Mouse (Mus musculus) embryonic facial prominence, embryonic 11.5 days (tissue): ENCODE results near the gene Scd3. TPM values are rescaled to one million over a fixed set of nuclear protein-coding genes. Genes with fewer than 3 reads are reported as not detected.
"Not testable (repeated sequence)": the region's sequence is repeated elsewhere in the genome, so short reads cannot be mapped to it uniquely, and the experiment has no call there.

Experiments
- ATAC-seq: fragments of 200-750 bp; cut with Nextera tagmentation; replicated peaks from 2 replicates; pipeline ENCODE4 v1.8.0; 2017; ENCODE audit warnings: low read depth; ENCODE audit not compliant: insufficient number of reproducible peaks, low FRiP score, low TSS enrichment
- DNase-seq: peaks from one replicate; pipeline ENCODE4 v3.0.0-alpha.2; 2015; ENCODE audit warnings: low spot score
- H3K27ac ChIP-seq: fragments of 300-500 bp; sonication (generic); replicated peaks from 2 replicates; pipeline ENCODE4 v1.5.1; 2014; ENCODE audit warnings: mild to moderate bottlenecking, low read depth, low read length, control low read depth
- H3K27me3 ChIP-seq: fragments of 300-500 bp; sonication (generic); 2 replicates; pipeline ENCODE4 v1.6.1; 2014; ENCODE audit warnings: mild to moderate bottlenecking, low read length, moderate library complexity, mixed read lengths; ENCODE audit not compliant: control insufficient read depth, insufficient read depth
- H3K36me3 ChIP-seq: fragments of 300-500 bp; sonication (generic); replicated peaks from 2 replicates; pipeline ENCODE4 v1.6.1; 2014; ENCODE audit warnings: low read depth, mild to moderate bottlenecking, low read length, moderate library complexity, mixed read lengths; ENCODE audit not compliant: control insufficient read depth, insufficient read depth
- H3K4me1 ChIP-seq: fragments of 300-500 bp; sonication (generic); 2 replicates; pipeline ENCODE4 v1.6.1; 2014; ENCODE audit warnings: low read length, mixed read lengths; ENCODE audit not compliant: control insufficient read depth, insufficient read depth
- H3K4me2 ChIP-seq: fragments of 300-500 bp; sonication (generic); 2 replicates; pipeline ENCODE4 v1.6.1; 2014; ENCODE audit warnings: low read depth, mild to moderate bottlenecking, control low read depth, low read length, moderate library complexity
- H3K4me3 ChIP-seq: fragments of 300-500 bp; sonication (generic); 2 replicates; pipeline ENCODE4 v1.5.1; 2014; ENCODE audit warnings: low read depth, low read length, control low read depth
- H3K9ac ChIP-seq: fragments of 300-500 bp; sonication (generic); replicated peaks from 2 replicates; pipeline ENCODE4 v1.6.1; 2014; ENCODE audit warnings: mild to moderate bottlenecking, control low read depth, low read length
- H3K9me3 ChIP-seq: fragments of 300-500 bp; sonication (generic); replicated peaks from 2 replicates; pipeline ENCODE4 v1.6.1; 2016; ENCODE audit warnings: mild to moderate bottlenecking, low read length, inconsistent platforms, mixed read lengths; ENCODE audit not compliant: control insufficient read depth
- WGBS: fragments of 180-500 bp; shearing (Covaris S2); extraction: QIAGEN DNeasy Blood & Tissue Kit; methylation state at CpG from one replicate; pipeline ENCODE4 v1.1.7; 2014; 5-methylcytosine and 5-hydroxymethylcytosine counted together
- polyA plus RNA-seq: library from polyadenylated mRNA; unstranded; fragments of >200 nt; fragmentation: Nextera tagmentation; extraction: Ambion mirVana; gene quantifications from 2 replicates; pipeline ENCODE4 v1.2.1, GENCODE M21; 2014

The Scd3 gene
- polyA plus RNA-seq, 1 experiment from 2014 or later: 0.22 TPM

DNA sequence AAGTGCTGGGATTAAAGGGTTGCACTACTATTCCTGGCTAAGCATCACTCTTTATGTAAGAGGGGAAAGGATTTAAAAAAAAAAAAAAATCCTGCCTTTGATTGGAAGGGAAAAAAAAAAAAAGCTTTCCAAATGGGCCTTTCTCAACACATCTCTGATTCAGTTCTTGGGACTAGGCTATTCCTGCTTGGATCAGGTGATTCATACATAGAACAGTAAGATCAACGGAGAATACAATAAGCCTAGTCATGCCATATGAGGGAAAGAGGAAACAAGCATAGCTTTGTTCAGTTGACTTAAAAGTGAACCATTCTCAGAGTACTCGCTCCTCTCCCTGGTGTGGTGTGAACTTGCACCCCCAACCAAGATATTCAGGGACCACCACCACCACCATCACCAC lies 35.8 kb downstream of the Scd3 start:
- H3K27me3 ChIP-seq: no peaks in the 10 kb centered on the region
- no peak overlapping the region for H3K27ac ChIP-seq
- no peaks in the 10 kb centered on the region for H3K36me3 ChIP-seq
- H3K9ac ChIP-seq: no peak overlapping the region
- 53% methylated on average over 2 of the region's 2 CpGs for WGBS
- no peak for DNase-seq
- no peaks in the 10 kb centered on the region for H3K9me3 ChIP-seq
- ATAC-seq: no peak
- H3K4me2 ChIP-seq: no peak overlapping the region
- H3K4me1 ChIP-seq: no peaks in the 10 kb centered on the region
- H3K4me3 ChIP-seq: no peak overlapping the region

DNA sequence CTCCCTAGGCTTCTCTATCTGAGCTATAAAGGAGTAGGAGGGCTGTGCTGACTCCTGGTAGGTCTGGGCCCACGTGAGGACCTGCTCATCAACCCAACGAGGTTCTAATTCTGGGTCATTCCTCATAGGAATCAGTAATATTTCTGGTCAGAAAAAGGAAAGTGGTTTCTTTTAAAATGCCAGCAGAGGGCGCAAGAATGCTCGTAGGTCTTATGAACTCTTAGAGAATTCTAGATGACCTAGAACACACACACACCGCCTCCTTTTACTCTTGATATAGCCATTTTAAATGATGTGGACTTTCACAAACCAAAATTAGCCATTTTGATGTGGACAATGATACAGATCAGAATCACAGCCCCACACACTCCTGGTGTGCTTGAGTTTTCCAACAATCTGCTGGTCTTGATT lies 42.7 kb downstream of the Scd3 start:
- DNase-seq: peak; percentile 89
- H3K9ac ChIP-seq: 0 out of 2 replicates have a peak overlapping the region, but pooled peaks have one; percentile 29
- no peaks in the 10 kb centered on the region for H3K27me3 ChIP-seq
- H3K36me3 ChIP-seq: no peaks in the 10 kb centered on the region
- no peak for ATAC-seq
- H3K4me2 ChIP-seq: no peak overlapping the region
- H3K27ac ChIP-seq: no peak overlapping the region
- WGBS: 5% methylated on average over 5 of the region's 5 CpGs
- no peaks in the 10 kb centered on the region; the same call in 1 of the 2 replicates for H3K4me1 ChIP-seq
- no peaks in the 10 kb centered on the region for H3K9me3 ChIP-seq
- no peak overlapping the region for H3K4me3 ChIP-seq

DNA sequence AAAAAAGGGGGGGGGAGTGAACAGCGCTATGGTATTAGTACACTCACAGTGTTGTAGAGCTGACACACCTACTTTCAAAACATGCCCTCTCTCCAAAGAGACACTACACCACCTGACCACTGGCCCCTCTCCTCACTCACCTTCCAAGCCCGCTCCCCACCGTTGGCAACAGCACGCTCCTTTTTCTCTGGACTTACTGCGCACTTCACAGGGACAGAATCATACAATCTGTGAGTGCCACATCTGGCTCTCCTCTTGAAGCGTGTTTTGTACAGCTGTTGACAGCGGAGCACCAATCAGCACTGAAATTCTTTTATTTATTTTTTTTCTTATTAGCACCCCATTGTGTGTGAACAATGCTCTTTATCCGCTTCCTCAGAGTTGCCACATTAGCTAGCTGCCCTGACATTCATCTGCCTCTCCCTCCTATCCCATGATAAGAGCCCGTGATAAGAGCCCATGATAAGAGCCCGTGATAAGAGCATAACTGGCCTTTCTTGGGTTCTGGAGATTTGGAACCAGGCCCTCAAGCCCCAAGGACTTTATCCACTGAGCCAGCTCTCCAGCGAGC lies 43.4 kb downstream of the Scd3 start:
- no peak overlapping the region; the same call in 1 of the 2 replicates for H3K4me2 ChIP-seq
- H3K27ac ChIP-seq: no peak overlapping the region
- no peak overlapping the region; the same call in 1 of the 2 replicates for H3K9ac ChIP-seq
- no peak for ATAC-seq
- no peaks in the 10 kb centered on the region for H3K36me3 ChIP-seq
- H3K9me3 ChIP-seq: no peaks in the 10 kb centered on the region
- no peak overlapping the region for H3K4me3 ChIP-seq
- no peak for DNase-seq
- no peaks in the 10 kb centered on the region; the same call in 1 of the 2 replicates for H3K4me1 ChIP-seq
- H3K27me3 ChIP-seq: no peaks in the 10 kb centered on the region
- WGBS: 44% methylated on average over 11 of the region's 11 CpGs

DNA sequence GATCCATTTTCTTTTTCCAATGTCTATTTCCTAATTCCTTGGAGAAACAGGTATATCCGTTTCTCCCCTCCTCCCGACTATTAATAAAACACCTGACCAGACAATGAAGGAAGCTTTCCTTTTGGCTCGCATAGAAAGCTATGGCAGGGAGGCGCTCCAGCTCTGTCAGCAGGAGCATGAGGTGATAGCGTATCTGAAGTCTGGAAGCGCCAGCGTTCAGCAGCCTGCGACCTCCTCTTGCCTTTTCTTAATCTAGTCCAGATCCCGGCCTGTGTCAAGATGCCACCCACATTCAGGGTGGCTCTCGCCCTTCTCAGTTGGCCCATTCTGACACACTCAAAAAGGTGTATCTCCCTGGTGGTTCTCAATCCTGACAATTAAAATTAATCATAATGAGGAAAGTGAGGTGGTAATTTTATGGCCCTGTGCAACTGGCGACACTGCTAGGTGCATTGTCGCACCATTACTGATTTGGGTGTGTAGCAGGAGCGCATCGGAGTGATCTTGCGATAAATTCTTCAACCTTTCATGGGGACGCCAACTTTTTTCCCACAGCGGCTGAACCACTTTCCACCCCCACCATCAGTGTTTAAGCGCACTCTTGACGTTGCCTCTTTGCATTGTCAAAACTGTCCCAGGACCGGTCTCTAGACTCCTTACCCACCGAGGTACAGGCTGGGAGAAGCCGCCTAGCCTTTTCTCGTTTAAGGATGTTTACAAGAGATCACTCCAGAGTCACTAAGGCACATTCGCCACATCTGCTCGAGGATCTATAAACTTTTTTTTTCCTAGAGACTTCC lies 44.4 kb downstream of the Scd3 start:
- Histone ChIP-seq H3K4me3 (peak overlapping the region; percentile 34), H3K36me3 (no peaks in the 10 kb centered on the region), H3K27ac (peak overlapping the region; percentile 74), H3K27me3 (no peaks in the 10 kb centered on the region), H3K4me2 (peak overlapping the region; percentile 63), H3K9me3 (no peaks in the 10 kb centered on the region), H3K9ac (peak overlapping the region; percentile 56), H3K4me1 (no peaks in the 10 kb centered on the region; the same call in 1 of the 2 replicates)
- DNase-seq (peak; percentile 62), ATAC-seq (peak; percentile 30)
- 2% methylated on average over 25 of the region's 25 CpGs for WGBS

DNA sequence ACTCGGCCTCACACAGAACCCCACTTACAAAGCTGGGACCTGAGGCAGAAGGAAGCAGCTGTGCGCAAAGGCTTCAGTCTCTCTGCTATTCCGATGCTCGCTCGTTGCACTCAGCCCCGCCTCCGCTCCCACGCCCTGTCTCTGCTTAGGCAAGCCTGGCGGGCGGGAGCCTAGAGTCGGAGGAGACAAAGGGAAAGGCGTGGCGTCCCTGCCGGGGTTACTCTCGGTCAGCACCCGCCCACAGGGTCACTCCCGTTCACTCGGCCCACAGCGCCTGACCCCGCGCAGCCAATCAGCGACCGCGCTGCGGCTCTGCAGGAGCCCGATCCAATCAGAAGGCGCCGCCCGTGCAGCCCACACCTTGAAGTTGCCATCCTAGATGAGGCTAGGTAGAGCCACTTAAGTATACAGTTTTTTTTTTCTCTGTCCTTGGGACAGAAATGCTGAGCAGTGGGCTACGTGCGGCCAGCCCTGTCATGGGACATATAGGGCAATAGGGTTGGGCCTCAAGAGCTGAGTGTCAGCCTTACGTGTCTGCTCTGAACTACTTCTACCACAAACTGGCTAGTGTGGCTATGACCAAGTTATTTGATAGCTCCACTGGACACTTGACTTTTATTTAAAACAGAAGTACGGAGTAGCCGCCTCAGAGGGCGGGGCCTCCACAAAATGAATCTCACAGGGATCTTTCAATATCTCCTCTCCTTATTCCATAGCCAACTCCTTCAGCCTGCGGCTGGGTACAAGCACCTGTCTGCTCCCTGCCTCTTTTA lies 45.2 kb downstream of the Scd3 start:
- H3K9ac ChIP-seq: peak overlapping the region; percentile 56
- DNase-seq: peak; percentile 100
- WGBS: 2% methylated on average over 36 of the region's 36 CpGs
- H3K36me3 ChIP-seq: no peaks in the 10 kb centered on the region
- no peaks in the 10 kb centered on the region for H3K27me3 ChIP-seq
- H3K4me2 ChIP-seq: peak overlapping the region; percentile 63
- peak overlapping the region; percentile 74 for H3K27ac ChIP-seq
- no peaks in the 10 kb centered on the region for H3K9me3 ChIP-seq
- peak; percentile 96 for ATAC-seq
- no peaks in the 10 kb centered on the region; the same call in 1 of the 2 replicates for H3K4me1 ChIP-seq
- H3K4me3 ChIP-seq: peak overlapping the region; percentile 34

DNA sequence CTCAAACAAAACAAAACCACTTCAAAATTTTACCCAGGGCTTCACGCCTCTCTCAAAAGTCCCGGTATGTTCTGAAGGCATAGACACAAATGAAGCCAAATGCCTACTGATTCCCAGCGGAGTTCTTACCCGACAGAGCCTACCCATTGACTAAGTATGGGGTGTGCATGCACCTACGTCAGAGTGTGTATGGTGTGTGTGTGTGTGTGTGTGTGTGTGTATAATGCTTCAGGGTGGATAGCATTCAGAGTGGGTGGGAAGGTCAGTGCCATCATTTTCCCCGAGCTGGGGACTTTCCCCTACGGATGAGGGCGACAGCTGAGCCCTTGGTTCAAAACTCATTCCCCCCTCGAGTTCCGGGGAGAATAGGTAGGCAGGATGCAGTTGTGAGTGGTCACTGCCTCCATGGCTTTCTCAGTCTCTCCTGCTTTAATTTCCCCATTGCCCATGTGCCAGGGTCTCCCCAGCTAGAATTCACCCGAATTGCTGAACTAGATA lies 45.8 kb downstream of the Scd3 start:
- Histone ChIP-seq H3K4me3 (no peak overlapping the region), H3K4me1 (no peaks in the 10 kb centered on the region; the same call in 1 of the 2 replicates)

DNA sequence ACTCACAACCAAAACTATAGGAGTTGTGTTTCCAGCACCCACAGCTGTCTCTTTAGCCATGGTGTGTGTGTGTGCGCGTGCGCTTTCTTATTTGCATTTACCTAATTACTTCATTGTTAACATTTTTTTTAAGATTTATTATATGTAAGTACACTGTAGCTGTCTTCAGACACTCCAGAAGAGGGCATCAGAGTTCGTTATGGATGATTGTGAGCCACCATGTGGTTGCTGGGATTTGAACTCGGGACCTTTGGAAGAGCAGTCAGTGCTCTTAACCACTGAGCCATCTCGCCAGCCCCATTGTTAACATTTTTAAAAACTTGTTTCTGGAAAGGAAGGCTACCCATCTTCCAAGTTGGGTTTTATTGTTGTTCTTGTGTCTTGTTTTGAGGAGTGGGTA lies 48.1 kb downstream of the Scd3 start:
- H3K27me3 ChIP-seq, H3K36me3 ChIP-seq, H3K4me1 ChIP-seq, H3K27ac ChIP-seq, H3K4me3 ChIP-seq, DNase-seq, H3K4me2 ChIP-seq, ATAC-seq, H3K9me3 ChIP-seq, H3K9ac ChIP-seq: not testable (repeated sequence)
- 90% methylated on average over 6 of the region's 6 CpGs for WGBS

More for the DNA sequence above, 45.8 kb downstream of the Scd3 start:
- H3K9ac ChIP-seq: 0 out of 2 replicates have a peak overlapping the region, but pooled peaks have one; percentile 1
- H3K27me3 ChIP-seq: no peaks in the 10 kb centered on the region
- WGBS: 64% methylated on average over 11 of the region's 11 CpGs
- H3K9me3 ChIP-seq: no peaks in the 10 kb centered on the region
- DNase-seq: no peak
- H3K4me2 ChIP-seq: peak overlapping the region; percentile 33; the same call in 1 of the 2 replicates
- H3K36me3 ChIP-seq: no peaks in the 10 kb centered on the region
- H3K27ac ChIP-seq: peak overlapping the region; percentile 74
- no peak for ATAC-seq
